Mouse (Mus musculus): ENCODE measurements at regions not wholly inside any gene's neighbourhood (a gene's known extent, or its start where the extent isn't known, plus 50 kb on each side); places are given as distances from the start of the nearest gene placed in this dataset.

DNA sequence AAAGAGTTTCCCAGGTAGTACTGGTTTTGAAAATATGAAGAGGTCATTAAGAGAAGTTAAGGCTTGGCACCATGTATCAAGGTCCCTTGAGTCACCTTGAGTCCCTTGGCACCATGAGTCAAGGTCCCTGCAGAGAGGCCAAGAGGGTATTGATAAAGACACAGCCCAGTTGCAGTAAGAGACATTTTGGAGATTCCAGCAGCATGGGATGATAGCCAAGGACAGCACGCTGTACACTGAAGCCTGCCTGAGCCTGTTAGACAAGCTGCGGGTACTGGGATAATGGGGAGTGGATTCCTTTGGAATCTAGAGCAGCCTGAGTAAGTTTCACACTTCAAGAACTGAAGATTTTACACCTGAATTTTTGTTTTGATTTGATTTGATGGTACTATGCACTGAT is 468.4 kb downstream of the Htr1a start:
- TF ChIP-seq POLR2A (IDR thresholded peaks at IDR 0.05; ENCODE audit: borderline replicate concordance, extremely low read depth, insufficient read depth, insufficient read length, poor library complexity, severe bottlenecking) (no peak), CTCF (IDR thresholded peaks at IDR 0.05; ENCODE audit: borderline replicate concordance, extremely low read depth, insufficient read depth, insufficient read length) (no peak)
